ENCODE assay signal across 8 mouse cellular contexts in genomic region chr16:4419546-4420297, GRCm38 (mm10). TPM values are rescaled to one million over a fixed set of nuclear protein-coding genes. Genes with fewer than 3 reads are reported as not detected.
A peak's percentile ranks its signal among the peaks of the same experiment; 100 is the strongest.
DNase-seq lines count a peak whose midpoint lies in the region; ATAC-seq and TF ChIP-seq lines count a peak whose summit lies in the region.

No protein-coding gene starts in this region.

- peak overlapping the region; percentile 80 for H3K9ac ChIP-seq in forebrain, embryonic 14.5 days (ENCODE audit: low read length)
- H3K9ac ChIP-seq in midbrain, embryonic 15.5 days = peak overlapping the region; percentile 86

- no peak for TF ChIP-seq POLR2A in testis, adult 2 months (IDR thresholded peaks at IDR 0.05; ENCODE audit: control insufficient read depth, low read depth, low read length)

- no peaks in the 10 kb centered on the region for H3K36me3 ChIP-seq in forebrain, embryonic 14.5 days (ENCODE audit: control insufficient read depth, insufficient read depth, low read length)
- no peaks in the 10 kb centered on the region for H3K36me3 ChIP-seq in midbrain, embryonic 15.5 days (replicated peaks)
- no peaks in the 10 kb centered on the region for H3K36me3 ChIP-seq in testis, adult 2 months (ENCODE audit: control insufficient read depth, insufficient read depth, low read length)

- H3K27me3 ChIP-seq in forebrain, embryonic 14.5 days (replicated peaks; ENCODE audit: control insufficient read depth, insufficient read depth, low read length) = no peaks in the 10 kb centered on the region
- H3K27me3 ChIP-seq in midbrain, embryonic 15.5 days (replicated peaks) = no peaks in the 10 kb centered on the region; the same call in 1 of the 2 replicates
- no peaks in the 10 kb centered on the region for H3K27me3 ChIP-seq in testis, adult 2 months (ENCODE audit: control insufficient read depth, insufficient read depth, low read length)

- WGBS in forebrain, embryonic 14.5 days = under 1% methylated on average over 69 of the region's 85 CpGs
- under 1% methylated on average over 85 of the region's 85 CpGs for WGBS in midbrain, embryonic 15.5 days

- peak overlapping the region; percentile 91 for H3K27ac ChIP-seq in left cerebral cortex, adult 2 months
- peak overlapping the region; percentile 70 for H3K27ac ChIP-seq in forebrain, embryonic 14.5 days (ENCODE audit: low read depth, low read length)
- peak overlapping the region; percentile 86 for H3K27ac ChIP-seq in midbrain, embryonic 15.5 days
- peak overlapping the region; percentile 70 for H3K27ac ChIP-seq in testis, adult 2 months (ENCODE audit: control insufficient read depth, insufficient read depth, low read depth, low read length)

- peak overlapping the region; percentile 96 for H3K4me2 ChIP-seq in forebrain, embryonic 14.5 days (ENCODE audit: low read length)
- peak overlapping the region; percentile 93 for H3K4me2 ChIP-seq in midbrain, embryonic 15.5 days

- DNase-seq in left cerebral cortex, adult 2 months (ENCODE audit: extremely low spot score in 1 of 2, low spot score in 2 of 2) = peak; percentile 49 to 59
- DNase-seq in left cerebral cortex, adult 11 months (ENCODE audit: low spot score) = no peak
- DNase-seq in c-Kit-positive CD71-positive TER-119-negative erythroid progenitor cells, embryonic 14.5 days (ENCODE audit: low read depth) = peak; percentile 27
- peak; percentile 48 for DNase-seq in forebrain, embryonic 14.5 days (ENCODE audit: low spot score)
- DNase-seq in induced T-regulatory cell, adult 2 months (ENCODE audit: low read depth) = peak; percentile 54
- peak; percentile 56 for DNase-seq in liver

- intact Hi-C loops in left cerebral cortex, adult 2 months (cut with DNase I) = loop anchor here (1.0 to 5.0 kb wide), 4 partner anchors 29 to 123 kb away; partner anchors contain the start of gene Srl

- H3K9me3 ChIP-seq in forebrain, embryonic 14.5 days (replicated peaks; ENCODE audit: control insufficient read depth, low read length) = no peaks in the 10 kb centered on the region
- no peaks in the 10 kb centered on the region for H3K9me3 ChIP-seq in midbrain, embryonic 15.5 days

- peak; percentile 86 for ATAC-seq in forebrain, embryonic 14.5 days
- ATAC-seq in midbrain, embryonic 15.5 days (replicated peaks) = peak; percentile 81

- H3K4me3 ChIP-seq in left cerebral cortex, adult 2 months = peak overlapping the region; percentile 93
- H3K4me3 ChIP-seq in forebrain, embryonic 14.5 days (ENCODE audit: low read depth, low read length) = peak overlapping the region; percentile 80
- H3K4me3 ChIP-seq in midbrain, embryonic 15.5 days = peak overlapping the region; percentile 87
- peak overlapping the region; percentile 73 for H3K4me3 ChIP-seq in testis, adult 2 months (ENCODE audit: control insufficient read depth, low read depth, low read length)

- TF ChIP-seq CTCF in left cerebral cortex, adult 2 months (IDR thresholded peaks at IDR 0.05) = peak; percentile 6
- no peak for TF ChIP-seq CTCF in testis, adult 2 months (IDR thresholded peaks at IDR 0.05; ENCODE audit: control insufficient read depth, insufficient read depth, insufficient replicate concordance, low read depth, low read length)

- H3K4me1 ChIP-seq in forebrain, embryonic 14.5 days (ENCODE audit: control insufficient read depth, insufficient read depth, low read length) = peaks cover 24% of the 10 kb centered on the region
- peaks cover 50% of the 10 kb centered on the region for H3K4me1 ChIP-seq in midbrain, embryonic 15.5 days
- H3K4me1 ChIP-seq in testis, adult 2 months (ENCODE audit: control insufficient read depth, insufficient read depth, low read length) = peaks cover 19% of the 10 kb centered on the region

RNA-seq across cellular contexts. Expression of gene Adcy9, which starts 0.6 kb away (rescaled TPM):
- total RNA-seq in left cerebral cortex, adult 2 months (2021) = 10 to 100 TPM; 73.3 to 80.4 TPM
- polyA plus RNA-seq in forebrain, embryonic 14.5 days (2014; fragmentation: Nextera tagmentation; extraction: Ambion mirVana) = 1.8 and 2.4 TPM in 2 replicates
- polyA plus RNA-seq in midbrain, embryonic 15.5 days (2015; fragmentation: Nextera tagmentation; extraction: Ambion mirVana) = 4.2 and 4.6 TPM in 2 replicates
- 3.3 and 3.4 TPM in 2 replicates for polyA plus RNA-seq in testis, adult 2 months (2012; rRNA removed)
